Mouse (Mus musculus) ovary, postnatal 36 days (tissue): ENCODE measurements around the gene Epha2.

Source experiments
- DNase-seq: peaks from one replicate; pipeline ENCODE4 v3.0.0; 2022; ENCODE audit warnings: low spot score, mixed read lengths

The Epha2 gene

DNA sequence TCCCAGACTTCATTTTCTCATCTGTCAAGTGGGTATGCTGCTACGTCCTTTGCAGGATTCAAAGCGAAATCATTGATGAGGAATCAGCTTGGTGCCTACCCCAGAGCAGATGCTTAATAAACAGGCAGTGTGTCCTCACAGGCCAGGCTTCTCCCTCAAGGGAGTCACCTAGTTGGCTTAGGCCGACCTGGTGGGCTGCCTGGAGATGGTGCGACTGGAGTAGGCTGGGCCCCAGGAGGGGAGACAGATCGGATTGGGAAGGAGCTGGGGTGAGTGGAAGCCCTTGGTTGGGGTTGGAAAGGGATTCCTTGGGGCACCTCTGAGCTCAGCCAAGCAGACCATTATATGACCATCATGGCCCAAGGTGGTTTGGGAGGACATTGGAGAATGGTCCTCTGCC, 71.4 kb downstream of the Epha2 start:
- no peak for DNase-seq
